11 mouse cellular contexts compared by ENCODE assay signal in genomic region chr6:122855955-122856354, GRCm38 (mm10). TPM values are rescaled to one million over a fixed set of nuclear protein-coding genes. Genes with fewer than 3 reads are reported as not detected.
A peak's percentile ranks its signal among the peaks of the same experiment; 100 is the strongest.
DNase-seq lines count a peak whose midpoint lies in the region; ATAC-seq and TF ChIP-seq lines count a peak whose summit lies in the region.
"Had no signal": no experiment of that assay in that cellular context is flagged by ENCODE, and none has a peak within 500 bp of the region (broad histone marks: within the 10 kb centered on the region; RNA-seq: fewer than 3 reads in every experiment).

Gene C3ar1 (minus strand): TSS chr6:122856161.

- H3K9ac ChIP-seq in heart, adult 2 months (ENCODE audit: low read depth, low read length) = no peak within 1 kb of the TSS
- no peak within 1 kb of the TSS for H3K9ac ChIP-seq in heart, embryonic 12.5 days
- H3K9ac ChIP-seq in forebrain, embryonic 16.5 days (replicated peaks; ENCODE audit: low read depth, low read length) = no peak within 1 kb of the TSS

- peak; percentile 51; the same call in 1 of the 2 replicates for TF ChIP-seq POLR2A in heart, adult 2 months (IDR thresholded peaks at IDR 0.05; ENCODE audit: insufficient read depth, low read depth, low read length)

- H3K27me3 ChIP-seq in heart, adult 2 months (ENCODE audit: control insufficient read depth, insufficient read depth, low read length) = no peaks in the 10 kb centered on the region
- H3K27me3 ChIP-seq in heart, embryonic 12.5 days (replicated peaks) = no peaks in the 10 kb centered on the region
- H3K27me3 ChIP-seq in megakaryocyte, embryonic 14.5 days (replicated peaks) = no peaks in the 10 kb centered on the region
- H3K27me3 ChIP-seq in forebrain, embryonic 16.5 days (replicated peaks; ENCODE audit: control insufficient read depth, insufficient read depth, low read length) = no peaks in the 10 kb centered on the region

- no peaks in the 10 kb centered on the region for H3K36me3 ChIP-seq in heart, adult 2 months (ENCODE audit: control insufficient read depth, insufficient read depth, low read length)
- H3K36me3 ChIP-seq in heart, embryonic 12.5 days = no peaks in the 10 kb centered on the region
- peaks cover 10% of the 10 kb centered on the region for H3K36me3 ChIP-seq in megakaryocyte, embryonic 14.5 days (replicated peaks; ENCODE audit: low read length)
- no peaks in the 10 kb centered on the region for H3K36me3 ChIP-seq in forebrain, embryonic 16.5 days (ENCODE audit: control insufficient read depth, insufficient read depth)

- peak in 1 of 2 experiments; percentile 33 for DNase-seq in heart, adult 2 months
- no peak for DNase-seq in heart, postnatal 14 days
- peak; percentile 29 for DNase-seq in adrenal gland, adult 8-10 months
- no peak for DNase-seq in adipocyte (ENCODE audit: low spot score)
- no peak for DNase-seq in embryo, embryonic 10 days (ENCODE audit: low spot score)
- DNase-seq: cerebellum, adult 11 months; kidney, adult 8-10 months; thymus, postnatal 14 days had no signal

- no peaks in the 10 kb centered on the region for H3K79me2 ChIP-seq in heart, adult 2 months (replicated peaks; ENCODE audit: control insufficient read depth, insufficient read depth, low read length)

- no peak for TF ChIP-seq EP300 in heart, adult 2 months (IDR thresholded peaks at IDR 0.05; ENCODE audit: insufficient read depth, low read depth, low read length)

- H3K4me3 ChIP-seq in heart, adult 2 months = no peak within 1 kb of the TSS
- no peak within 1 kb of the TSS for H3K4me3 ChIP-seq in heart, embryonic 12.5 days
- peak within 1 kb of the TSS; percentile 82 for H3K4me3 ChIP-seq in megakaryocyte, embryonic 14.5 days (replicated peaks)
- no peak within 1 kb of the TSS for H3K4me3 ChIP-seq in forebrain, embryonic 16.5 days (replicated peaks; ENCODE audit: low read length)

- ATAC-seq in heart, embryonic 12.5 days (ENCODE audit: insufficient number of reproducible peaks, low FRiP score) = peak; percentile 82
- ATAC-seq in forebrain, embryonic 16.5 days = no peak

- WGBS in heart, adult 2 months = 12% methylated on average over 7 of the region's 7 CpGs
- 15% methylated on average over 7 of the region's 7 CpGs for WGBS in heart, embryonic 12.5 days
- 87% methylated on average over 7 of the region's 7 CpGs for WGBS in forebrain, embryonic 16.5 days

- no peak within 1 kb of the TSS for H3K27ac ChIP-seq in heart, adult 2 months
- H3K27ac ChIP-seq in heart, embryonic 12.5 days (ENCODE audit: poor library complexity, severe bottlenecking) = no peak within 1 kb of the TSS
- H3K27ac ChIP-seq in forebrain, embryonic 16.5 days (ENCODE audit: low read length) = no peak within 1 kb of the TSS

- no peak within 1 kb of the TSS for H3K4me2 ChIP-seq in heart, embryonic 12.5 days
- H3K4me2 ChIP-seq in forebrain, embryonic 16.5 days (ENCODE audit: low read length) = no peak within 1 kb of the TSS

- no peak for TF ChIP-seq CTCF in heart, adult 2 months (IDR thresholded peaks at IDR 0.05)

- intact Hi-C loops in heart, adult 2 months (cut with DNase I) = no loop called here
- intact Hi-C loops in heart, postnatal 14 days (cut with DNase I) = no loop called here

- H3K4me1 ChIP-seq in heart, adult 2 months (ENCODE audit: control insufficient read depth, insufficient read depth, low read length) = no peaks in the 10 kb centered on the region
- peaks cover 7% of the 10 kb centered on the region for H3K4me1 ChIP-seq in heart, embryonic 12.5 days (replicated peaks)
- peaks cover 25% of the 10 kb centered on the region for H3K4me1 ChIP-seq in megakaryocyte, embryonic 14.5 days
- no peaks in the 10 kb centered on the region for H3K4me1 ChIP-seq in forebrain, embryonic 16.5 days (replicated peaks; ENCODE audit: control insufficient read depth, insufficient read depth, low read length)

- peaks cover 7% of the 10 kb centered on the region; the same call in 1 of the 2 replicates for H3K9me3 ChIP-seq in heart, embryonic 12.5 days (replicated peaks)
- peaks cover 14% of the 10 kb centered on the region for H3K9me3 ChIP-seq in megakaryocyte, embryonic 14.5 days
- H3K9me3 ChIP-seq in forebrain, embryonic 16.5 days (ENCODE audit: control insufficient read depth, low read length) = peaks cover 2% of the 10 kb centered on the region; the same call in 1 of the 2 replicates

RNA-seq across cellular contexts. Expression of gene C3ar1, which starts in this region (rescaled TPM):
- total RNA-seq in heart, adult 2 months (2021) = 1 to 10 TPM; 1.9 to 2.5 TPM
- polyA plus RNA-seq in heart, adult 2 months (2012; rRNA removed) = 3.7 and 5.6 TPM in 2 replicates
- total RNA-seq in heart, postnatal 14 days (2021) = 1 to 10 TPM; 2.5 to 3.6 TPM
- 10 to 100 TPM in 2 of 4 experiments, 1 to 10 TPM in 2; 3.6 to 14.5 (median 8.7) TPM for total RNA-seq in adrenal gland, adult 8-10 months (2022)
- 1.4 and 1.7 TPM in 2 replicates for polyA plus RNA-seq in heart, embryonic 12.5 days (2016; fragmentation: Nextera tagmentation; extraction: Ambion mirVana)
- polyA plus RNA-seq in megakaryocyte, embryonic 14.5 days (2012; ENCODE audit: insufficient read depth, low replicate concordance) = 0.50 and 2.6 TPM in 2 replicates
- 1.0 and 1.8 TPM in 2 replicates for polyA plus RNA-seq in forebrain, embryonic 16.5 days (2015; fragmentation: Nextera tagmentation; extraction: Ambion mirVana)
